Mouse (Mus musculus) c-Kit-positive CD71-negative TER-119-negative erythroid progenitor cells, embryonic 14.5 days (primary cell): ENCODE measurements around the gene Lhx4.

ENCODE experiments used
- DNase-seq: peaks from one replicate; pipeline ENCODE4 v3.0.0-alpha.2; 2013; ENCODE audit warnings: low read depth

Gene Lhx4

DNA sequence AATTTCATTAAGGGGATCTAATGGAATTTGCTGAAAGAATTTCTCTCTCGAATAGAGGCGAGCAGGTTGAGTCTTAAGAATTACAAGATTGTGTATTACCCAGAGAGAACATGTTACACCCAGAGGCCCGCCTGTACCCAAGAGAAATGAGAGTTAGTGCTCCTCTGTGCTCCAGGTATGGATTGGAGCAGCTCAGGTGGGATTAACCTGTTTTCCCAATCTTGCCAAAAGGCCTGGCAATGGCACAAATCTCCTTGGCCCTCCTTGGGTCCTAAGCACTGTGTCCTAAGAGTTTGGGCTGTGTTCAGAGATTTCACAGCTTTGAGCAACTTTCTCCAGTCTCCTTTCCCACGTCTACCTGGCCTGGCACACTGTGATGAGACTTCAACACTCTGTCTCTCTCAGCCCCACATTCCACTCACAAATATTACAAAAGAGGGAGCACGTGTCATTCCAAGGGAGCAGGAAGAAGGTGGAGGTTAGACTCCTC lies 48.2 kb downstream of the Lhx4 start:
- no peak for DNase-seq

DNA sequence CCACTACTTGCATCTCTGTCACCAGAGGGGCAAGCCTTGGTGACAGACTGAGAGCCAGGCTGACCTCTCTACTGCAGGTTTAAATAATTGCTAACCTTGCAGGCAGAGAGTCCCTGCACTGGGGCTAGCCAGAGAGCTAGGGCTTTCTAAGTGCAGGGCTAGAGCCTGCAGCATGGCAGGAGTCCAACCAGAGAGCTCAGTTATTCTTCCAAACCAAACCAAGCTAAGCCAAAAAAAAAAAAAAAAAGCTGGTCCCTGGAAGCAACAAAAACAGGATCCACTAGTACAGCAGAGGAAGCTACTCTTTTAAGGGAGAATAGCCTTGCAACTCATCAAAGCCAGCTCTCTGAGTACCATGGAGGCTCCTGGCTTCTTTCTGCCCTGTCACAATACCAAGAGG lies 50.6 kb downstream of the Lhx4 start:
- DNase-seq = no peak

GRCm38 (mm10) chr1:155698373-155699159 lies 52.9 kb downstream of the Lhx4 start:
- no peak for DNase-seq

DNA sequence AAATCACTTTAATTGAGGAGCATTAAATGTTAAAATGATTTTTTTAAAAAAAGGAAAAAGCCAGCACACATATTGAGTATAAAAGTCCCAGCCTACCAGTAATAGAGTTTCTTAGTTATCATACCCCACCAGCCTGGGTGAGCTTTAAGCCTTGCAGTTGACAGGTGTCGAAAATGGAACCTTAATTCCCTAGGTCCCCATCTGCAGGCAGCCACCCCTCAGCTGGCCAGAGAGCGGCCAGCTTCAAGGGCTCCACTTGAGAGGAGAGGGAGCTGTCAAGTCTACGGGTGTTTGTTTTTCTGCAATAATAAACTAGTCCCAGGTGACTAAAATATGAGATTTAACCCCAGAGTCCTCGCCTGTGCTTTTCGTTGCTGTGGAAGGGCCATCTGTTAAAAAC lies 58.0 kb downstream of the Lhx4 start:
- DNase-seq = no peak

DNA sequence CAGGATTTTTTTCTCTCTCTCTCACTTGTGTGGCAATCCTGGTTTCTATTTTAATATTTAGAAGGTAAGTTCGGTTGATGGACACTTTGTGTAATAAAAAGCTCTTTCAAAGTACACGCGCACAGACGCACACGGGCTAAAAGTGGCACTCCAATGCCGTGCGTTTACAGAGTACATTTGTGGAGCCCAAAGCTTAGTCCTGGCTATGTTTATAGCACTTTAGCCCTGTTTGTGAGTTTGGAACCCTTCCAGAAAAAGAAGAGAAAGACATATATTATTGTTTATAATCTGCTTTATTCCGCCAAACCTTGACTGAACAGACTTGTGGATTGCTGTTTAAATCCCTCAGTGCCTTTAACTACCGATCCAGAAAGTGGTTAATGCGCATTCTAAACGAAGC lies 58.5 kb downstream of the Lhx4 start:
- no peak for DNase-seq

- no peak for DNase-seq
Observed at GRCm38 (mm10) chr1:155692230-155692629, 59.3 kb downstream of the Lhx4 start.

DNA sequence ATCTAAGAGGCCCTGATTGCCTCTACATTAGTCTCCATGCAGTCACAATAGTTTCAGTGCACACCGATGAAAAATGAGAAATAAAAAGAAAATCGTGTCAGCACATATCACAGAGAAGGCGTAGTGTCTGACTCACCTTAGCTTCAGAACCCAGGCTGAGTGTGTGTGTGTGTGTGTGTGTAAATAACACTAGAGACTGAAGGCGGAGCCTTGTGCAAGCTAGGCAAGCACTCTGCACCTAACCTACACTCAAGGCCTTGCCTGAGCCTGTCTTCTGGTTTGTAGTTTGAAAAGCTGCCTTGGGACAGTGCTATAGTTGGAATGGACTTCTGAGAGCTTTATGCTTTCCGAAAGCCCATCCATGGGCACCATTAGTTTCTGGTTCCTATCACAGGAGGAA lies 61.9 kb downstream of the Lhx4 start:
- DNase-seq = no peak

DNA sequence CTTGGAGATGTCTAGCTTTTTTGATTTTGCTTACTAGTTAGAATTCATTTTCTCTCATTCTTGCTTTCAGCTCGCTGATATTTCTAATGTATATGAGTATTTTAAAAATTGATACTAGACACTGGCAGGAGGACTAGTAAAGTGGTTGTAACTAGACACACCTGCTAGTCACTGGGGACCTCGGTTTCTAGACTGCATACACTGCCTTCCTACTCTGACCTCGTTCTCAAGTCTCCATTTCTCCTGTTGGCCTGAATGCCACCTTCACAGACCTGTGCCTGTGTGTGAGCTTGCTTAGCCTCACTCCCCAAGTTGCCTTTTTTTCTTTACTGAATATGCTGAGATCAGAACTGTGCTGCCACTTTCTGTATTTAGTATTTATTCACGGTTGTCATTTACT lies 62.3 kb downstream of the Lhx4 start:
- DNase-seq = no peak

- DNase-seq = no peak
Observed at GRCm38 (mm10) chr1:155686816-155687215, 64.7 kb downstream of the Lhx4 start.

- no peak for DNase-seq
Observed at GRCm38 (mm10) chr1:155681116-155681799, 70.2 kb downstream of the Lhx4 start.

DNA sequence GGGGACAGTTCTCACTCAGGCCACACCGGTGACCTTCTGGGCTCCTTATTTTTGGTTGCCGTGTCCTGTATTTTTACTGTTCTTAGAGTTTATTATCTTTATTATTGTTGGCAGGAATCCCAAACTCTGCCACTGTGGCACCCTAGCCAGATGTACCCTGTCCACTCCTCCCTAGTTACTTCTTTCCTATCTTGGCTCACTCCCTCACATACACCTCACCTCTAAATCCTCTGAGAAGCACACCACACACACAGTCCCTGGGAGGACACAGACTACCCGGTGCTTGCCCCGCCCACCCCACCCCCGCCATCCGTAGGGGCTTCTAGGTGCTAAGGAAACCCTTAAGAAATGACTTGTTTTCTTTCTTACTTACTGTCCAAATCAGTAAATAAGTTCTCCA lies 75.9 kb downstream of the Lhx4 start:
- no peak for DNase-seq

- DNase-seq = no peak
Observed at GRCm38 (mm10) chr1:155663994-155664393, 87.5 kb downstream of the Lhx4 start.

GRCm38 (mm10) chr1:155656321-155656720 lies 95.2 kb downstream of the Lhx4 start:
- DNase-seq = no peak

GRCm38 (mm10) chr1:155654961-155655360 lies 96.5 kb downstream of the Lhx4 start:
- no peak for DNase-seq

GRCm38 (mm10) chr1:155650121-155650846 lies 101.2 kb downstream of the Lhx4 start:
- DNase-seq = no peak
